Mouse (Mus musculus): ENCODE data around the gene Iqgap3. TPM values are rescaled to one million over a fixed set of nuclear protein-coding genes. Genes with fewer than 3 reads are reported as not detected.
A peak's percentile ranks its signal among the peaks of the same experiment; 100 is the strongest.

The Iqgap3 gene
- total and polyA plus RNA-seq, 3 experiments = 0.69 to 3.6 (median 1.1) TPM

- DNase-seq = no peak
Observed at GRCm38 (mm10) chr3:88150061-88150998, 68.6 kb downstream of the Iqgap3 start.

- DNase-seq = no peak
Observed at GRCm38 (mm10) chr3:88150999-88151364, 69.2 kb downstream of the Iqgap3 start.

GRCm38 (mm10) chr3:88152056-88152455 lies 70.3 kb downstream of the Iqgap3 start:
- no peak for DNase-seq

GRCm38 (mm10) chr3:88153290-88154011 lies 71.7 kb downstream of the Iqgap3 start:
- no peak for DNase-seq

GRCm38 (mm10) chr3:88154236-88154635 lies 72.5 kb downstream of the Iqgap3 start:
- no peak for DNase-seq

GRCm38 (mm10) chr3:88156817-88157216 lies 75.0 kb downstream of the Iqgap3 start:
- no peak for DNase-seq

GRCm38 (mm10) chr3:88157771-88158597 lies 76.2 kb downstream of the Iqgap3 start:
- no peak for DNase-seq

GRCm38 (mm10) chr3:88158991-88159390 lies 77.2 kb downstream of the Iqgap3 start:
- DNase-seq = no peak

- DNase-seq = no peak
Observed at GRCm38 (mm10) chr3:88160856-88161255, 79.1 kb downstream of the Iqgap3 start.

- peak; percentile 67 for DNase-seq
Observed at GRCm38 (mm10) chr3:88162259-88162658, 80.5 kb downstream of the Iqgap3 start.

- no peak for DNase-seq
Observed at GRCm38 (mm10) chr3:88162811-88163210, 81.0 kb downstream of the Iqgap3 start.

- no peak for DNase-seq
Observed at GRCm38 (mm10) chr3:88163847-88164246, 82.1 kb downstream of the Iqgap3 start.

- DNase-seq = no peak
Observed at GRCm38 (mm10) chr3:88164263-88164662, 82.5 kb downstream of the Iqgap3 start.

- peak; percentile 80 for DNase-seq
Observed at GRCm38 (mm10) chr3:88166056-88166455, 84.3 kb downstream of the Iqgap3 start.

GRCm38 (mm10) chr3:88170361-88170760 lies 88.6 kb downstream of the Iqgap3 start:
- no peak for DNase-seq

Other genes starting within 250 kb of the Iqgap3 start
- under 1 TPM; 0.17 to 0.31 TPM for gene Sh2d2a, start 235.2 kb upstream of the Iqgap3 start, total RNA-seq (2021)
- gene Sh2d2a, start 235.2 kb upstream of the Iqgap3 start, polyA plus RNA-seq (2012; rRNA removed) = 0.30 and 0.39 TPM in 2 replicates
- gene Prcc, start 196.4 kb upstream of the Iqgap3 start, total RNA-seq (2021) = 10 to 100 TPM; 48.0 to 52.0 TPM
- gene Prcc, start 196.4 kb upstream of the Iqgap3 start, polyA plus RNA-seq (2012; rRNA removed) = 28.5 and 32.5 TPM in 2 replicates
- 100 to 1,000 TPM; 181 to 206 TPM for gene Hdgf, start 175.7 kb upstream of the Iqgap3 start, total RNA-seq (2021)
- 54.3 and 64.8 TPM in 2 replicates for gene Hdgf, start 175.7 kb upstream of the Iqgap3 start, polyA plus RNA-seq (2012; rRNA removed)
- gene Mrpl24, start 162.5 kb upstream of the Iqgap3 start, total RNA-seq (2021) = 100 to 1,000 TPM; 114 to 120 TPM
- 15.1 and 18.0 TPM in 2 replicates for gene Mrpl24, start 162.5 kb upstream of the Iqgap3 start, polyA plus RNA-seq (2012; rRNA removed)
- gene Isg20l2, start 151.7 kb upstream of the Iqgap3 start, total RNA-seq (2021) = 10 to 100 TPM; 16.3 to 21.4 TPM
- gene Isg20l2, start 151.7 kb upstream of the Iqgap3 start, polyA plus RNA-seq (2012; rRNA removed) = 9.4 and 9.7 TPM in 2 replicates
- gene Rrnad1, start 151.3 kb upstream of the Iqgap3 start, total RNA-seq (2021) = 10 to 100 TPM; 13.1 to 16.3 TPM
- gene Rrnad1, start 151.3 kb upstream of the Iqgap3 start, polyA plus RNA-seq (2012; rRNA removed) = 41.5 and 44.6 TPM in 2 replicates
- gene Crabp2, start 133.3 kb upstream of the Iqgap3 start, total RNA-seq (2021) = under 1 TPM; 0.52 to 0.72 TPM
- gene Crabp2, start 133.3 kb upstream of the Iqgap3 start, polyA plus RNA-seq (2012; rRNA removed) = 0.47 TPM in 1 of 2 replicates, not detected in the other
- 1 to 10 TPM; 7.0 to 9.2 TPM for gene Nes, start 110.9 kb upstream of the Iqgap3 start, total RNA-seq (2021)
- gene Nes, start 110.9 kb upstream of the Iqgap3 start, polyA plus RNA-seq (2012; rRNA removed) = 3.5 and 7.0 TPM in 2 replicates
- gene Bcan, start 81.7 kb upstream of the Iqgap3 start, total RNA-seq (2021) = 10 to 100 TPM; 52.6 to 54.9 TPM
- gene Bcan, start 81.7 kb upstream of the Iqgap3 start, polyA plus RNA-seq (2012; rRNA removed) = 127 and 132 TPM in 2 replicates
- not detected for gene Hapln2, start 54.4 kb upstream of the Iqgap3 start, total RNA-seq (2021)
- 0.65 TPM in 1 of 2 replicates, not detected in the other for gene Hapln2, start 54.4 kb upstream of the Iqgap3 start, polyA plus RNA-seq (2012; rRNA removed)
- gene Gpatch4, start 38.9 kb upstream of the Iqgap3 start, total RNA-seq (2021) = 10 to 100 TPM; 13.9 to 16.6 TPM
- gene Gpatch4, start 38.9 kb upstream of the Iqgap3 start, polyA plus RNA-seq (2012; rRNA removed) = 2.3 and 3.5 TPM in 2 replicates
- 100 to 1,000 TPM; 142 to 155 TPM for gene Naxe, start 23.5 kb upstream of the Iqgap3 start, total RNA-seq (2021)
- gene Naxe, start 23.5 kb upstream of the Iqgap3 start, polyA plus RNA-seq (2012; rRNA removed) = 79.6 and 113 TPM in 2 replicates
- not detected for gene Ttc24, start 3.7 kb upstream of the Iqgap3 start, total RNA-seq (2021)
- not detected in 2 replicates for gene Ttc24, start 3.7 kb upstream of the Iqgap3 start, polyA plus RNA-seq (2012; rRNA removed)
- gene Mef2d, start 60.4 kb downstream of the Iqgap3 start, total RNA-seq (2021) = 100 to 1,000 TPM in 1 of 2 experiments, 10 to 100 TPM in 1; 78.4 to 114 TPM
- gene Mef2d, start 60.4 kb downstream of the Iqgap3 start, polyA plus RNA-seq (2012; rRNA removed) = 173 and 185 TPM in 2 replicates
- 10 to 100 TPM in 1 of 2 experiments, 1 to 10 TPM in 1; 8.5 to 18.3 TPM for gene Rhbg, start 172.7 kb downstream of the Iqgap3 start, total RNA-seq (2021)
- 0.76 and 1.8 TPM in 2 replicates for gene Rhbg, start 172.7 kb downstream of the Iqgap3 start, polyA plus RNA-seq (2012; rRNA removed)
- 1 to 10 TPM; 1.7 to 1.9 TPM for gene Gm38392, start 205.2 kb downstream of the Iqgap3 start, total RNA-seq (2021)
- gene Gm38392, start 205.2 kb downstream of the Iqgap3 start, polyA plus RNA-seq (2012; rRNA removed) = 0.26 TPM in 1 of 2 replicates, not detected in the other
- 10 to 100 TPM in 1 of 2 experiments, 1 to 10 TPM in 1; 5.7 to 10.6 TPM for gene Tsacc, start 215.0 kb downstream of the Iqgap3 start, total RNA-seq (2021)
- 1.9 and 2.3 TPM in 2 replicates for gene Tsacc, start 215.0 kb downstream of the Iqgap3 start, polyA plus RNA-seq (2012; rRNA removed)
- 100 to 1,000 TPM; 218 to 316 TPM for gene Cct3, start 215.1 kb downstream of the Iqgap3 start, total RNA-seq (2021)
- 48.9 and 64.9 TPM in 2 replicates for gene Cct3, start 215.1 kb downstream of the Iqgap3 start, polyA plus RNA-seq (2012; rRNA removed)
- 100 to 1,000 TPM; 229 to 231 TPM for gene Glmp, start 243.1 kb downstream of the Iqgap3 start, total RNA-seq (2021)
- 145 and 186 TPM in 2 replicates for gene Glmp, start 243.1 kb downstream of the Iqgap3 start, polyA plus RNA-seq (2012; rRNA removed)